Mouse (Mus musculus): ENCODE data around the gene Naaladl1.

The Naaladl1 gene

GRCm38 (mm10) chr19:6105586-6105985, at the start of gene Naaladl1:
TSS of gene Naaladl1 (plus strand) at chr19:6105782.
- DNase-seq (ENCODE audit: low spot score) = no peak

DNA sequence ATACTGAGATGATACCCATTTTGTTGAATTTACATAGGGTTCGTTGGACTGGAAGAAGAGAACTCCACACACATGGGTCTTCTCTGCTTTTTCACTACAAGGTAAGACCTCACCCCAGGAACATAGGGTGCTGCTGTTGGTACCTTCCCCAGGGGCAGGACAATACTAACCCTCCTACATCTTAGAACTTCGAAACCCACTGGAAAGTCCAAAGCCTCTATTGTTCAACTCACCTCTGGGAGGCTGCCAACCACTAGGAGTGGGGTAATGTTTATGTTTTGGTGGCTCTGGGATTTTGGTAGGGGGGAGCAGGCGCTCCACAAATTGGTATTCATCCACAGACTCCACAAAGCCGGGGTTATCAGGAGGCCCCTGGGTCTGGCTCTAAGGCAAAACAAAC, 48.9 kb upstream of the Naaladl1 start:
- DNase-seq (ENCODE audit: low spot score) = no peak

GRCm38 (mm10) chr19:6057313-6058096, 48.1 kb upstream of the Naaladl1 start, which contains the start of the genes Mrpl49 and Fau:
TSS of gene Mrpl49 (minus strand) at chr19:6057785.
TSS of gene Fau (plus strand) at chr19:6057844.
- DNase-seq (ENCODE audit: low spot score) = peak; percentile 96

GRCm38 (mm10) chr19:6058513-6058912, 47.1 kb upstream of the Naaladl1 start:
- DNase-seq (ENCODE audit: low spot score) = no peak

- no peak for DNase-seq (ENCODE audit: low spot score)
Measured at GRCm38 (mm10) chr19:6058966-6059365, 46.6 kb upstream of the Naaladl1 start.

- no peak for DNase-seq (ENCODE audit: low spot score)
Measured at GRCm38 (mm10) chr19:6061021-6061533, 44.5 kb upstream of the Naaladl1 start, which contains the start of gene Znhit2. TSS of gene Znhit2 (plus strand) at chr19:6061192.

DNA sequence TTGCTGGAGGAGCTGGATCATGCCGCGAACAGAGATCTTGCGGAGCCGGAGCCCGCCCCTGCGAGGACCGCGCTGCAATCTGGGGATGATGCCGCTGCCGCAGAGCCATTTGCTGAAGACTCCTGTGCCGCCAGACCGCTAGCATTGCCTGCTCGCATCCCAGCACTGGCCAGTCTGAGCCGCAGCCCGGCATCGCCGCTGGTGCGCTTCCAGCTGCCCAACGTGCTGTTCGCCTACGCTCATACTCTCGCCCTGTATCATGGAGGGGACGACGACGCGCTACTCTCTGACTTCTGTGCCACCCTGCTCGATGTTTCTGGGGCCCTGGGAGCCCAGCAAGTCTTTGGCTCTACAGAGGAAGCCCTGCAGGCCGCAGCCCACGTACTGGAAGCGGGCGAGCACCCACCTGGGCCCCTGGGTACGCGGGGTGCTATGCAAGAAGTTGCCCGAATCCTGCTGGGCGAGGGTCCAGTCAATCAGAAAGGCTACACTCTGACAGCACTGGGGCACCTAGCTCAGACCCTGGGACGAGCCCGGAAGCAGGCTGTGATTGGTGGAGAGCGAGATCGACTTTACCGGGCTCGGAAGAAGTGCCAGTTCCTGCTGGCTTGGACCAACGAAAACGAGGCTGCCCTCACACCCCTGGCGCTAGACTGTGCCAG, 43.8 kb upstream of the Naaladl1 start:
- DNase-seq (ENCODE audit: low spot score) = no peak

DNA sequence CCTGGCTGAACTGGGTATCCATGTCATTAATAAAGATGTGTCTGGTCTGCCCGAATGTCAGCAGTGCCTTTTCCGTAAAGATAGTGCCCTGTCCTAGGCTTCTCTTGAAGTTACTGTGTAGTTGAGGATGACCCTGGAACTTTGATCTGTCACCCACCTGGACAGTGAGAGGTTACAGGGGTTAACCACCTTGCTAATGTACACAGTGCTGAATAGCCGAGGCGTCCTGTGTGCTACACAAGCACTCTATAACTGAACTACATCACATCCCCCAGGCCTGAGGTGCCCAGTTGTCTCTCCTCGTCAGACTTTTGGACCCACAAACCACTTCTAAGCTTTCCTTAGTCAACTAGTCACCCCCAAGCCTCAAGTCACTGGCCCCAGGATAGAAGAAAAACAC, 43.2 kb upstream of the Naaladl1 start:
- DNase-seq (ENCODE audit: low spot score) = no peak

DNA sequence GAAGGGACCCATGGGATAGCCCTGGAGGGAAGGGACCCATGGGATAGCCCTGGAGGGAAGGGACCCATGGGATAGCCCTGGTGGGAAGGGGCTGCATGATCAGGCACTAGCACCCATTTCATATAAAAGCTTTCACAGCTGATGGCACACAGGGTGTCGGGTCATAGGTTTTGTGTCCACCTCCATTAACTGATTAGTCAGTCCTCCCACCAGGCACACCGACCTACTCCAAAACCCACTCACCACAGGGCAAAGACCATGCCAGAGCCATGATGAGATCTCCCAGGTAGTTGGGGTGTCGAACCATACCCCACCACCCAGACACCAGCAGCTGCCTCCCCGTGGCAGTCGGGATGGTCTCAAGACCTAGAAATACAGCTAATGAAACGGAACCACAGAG, 42.5 kb upstream of the Naaladl1 start:
- DNase-seq (ENCODE audit: low spot score) = no peak

DNA sequence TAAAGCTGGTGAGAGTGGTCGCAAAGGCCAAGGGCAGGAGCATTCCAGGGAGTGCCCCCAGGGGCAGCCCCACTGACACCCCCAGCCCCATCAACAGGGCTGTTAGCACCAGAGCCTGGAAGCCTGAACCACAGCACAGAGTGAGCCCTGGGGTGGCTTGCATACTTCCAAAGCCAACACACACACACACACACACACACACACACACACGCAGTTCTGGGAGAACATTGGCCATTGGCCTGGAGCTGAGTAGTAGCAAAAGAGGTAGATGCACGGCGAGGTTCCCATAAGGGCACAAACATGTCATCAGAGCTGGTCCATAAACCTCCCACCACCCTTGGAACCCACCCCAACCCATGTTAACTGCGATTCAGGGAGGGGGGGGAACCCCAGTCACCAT, 39.0 kb upstream of the Naaladl1 start:
- DNase-seq (ENCODE audit: low spot score) = no peak

- DNase-seq (ENCODE audit: low spot score) = no peak
Measured at GRCm38 (mm10) chr19:6067011-6067723, 38.4 kb upstream of the Naaladl1 start.

DNA sequence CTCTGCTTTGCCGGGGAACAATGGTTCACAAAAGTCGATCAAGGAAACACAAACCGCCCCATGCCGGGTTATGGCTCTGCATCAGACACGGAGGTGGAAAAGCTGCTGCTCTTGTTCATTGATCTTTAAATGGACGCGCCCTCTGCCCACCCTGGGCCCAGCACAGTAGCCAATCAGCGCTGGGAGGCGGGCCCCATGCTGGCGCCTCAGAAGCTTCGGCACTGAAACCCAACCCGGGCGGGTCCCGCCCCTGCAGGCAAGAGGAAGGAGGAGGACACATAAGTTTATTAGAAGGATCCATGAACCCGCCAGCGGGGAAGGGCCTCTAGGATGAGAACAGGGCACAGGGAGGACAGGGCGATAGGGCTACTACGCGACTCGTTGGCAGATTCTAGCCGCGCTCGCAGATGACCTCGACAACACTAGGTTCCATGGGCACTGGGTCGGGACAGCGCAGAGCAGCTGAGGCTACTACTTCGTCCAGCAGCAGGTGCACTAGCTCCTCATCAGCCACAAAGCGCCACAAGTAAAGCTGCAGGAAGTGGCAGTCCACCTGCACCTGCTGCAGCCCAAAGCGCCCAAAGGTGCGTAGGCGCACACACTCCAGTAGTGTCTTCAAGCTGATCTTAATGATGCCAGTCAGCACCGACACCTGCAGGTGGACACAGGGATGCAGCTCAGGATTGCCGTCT, 37.7 kb upstream of the Naaladl1 start, which contains the start of gene Tm7sf2:
Gene Tm7sf2, minus strand, starts transcription at position 650 of the 692 bp plus-strand sequence.
- peak; percentile 75 for DNase-seq (ENCODE audit: low spot score)

DNA sequence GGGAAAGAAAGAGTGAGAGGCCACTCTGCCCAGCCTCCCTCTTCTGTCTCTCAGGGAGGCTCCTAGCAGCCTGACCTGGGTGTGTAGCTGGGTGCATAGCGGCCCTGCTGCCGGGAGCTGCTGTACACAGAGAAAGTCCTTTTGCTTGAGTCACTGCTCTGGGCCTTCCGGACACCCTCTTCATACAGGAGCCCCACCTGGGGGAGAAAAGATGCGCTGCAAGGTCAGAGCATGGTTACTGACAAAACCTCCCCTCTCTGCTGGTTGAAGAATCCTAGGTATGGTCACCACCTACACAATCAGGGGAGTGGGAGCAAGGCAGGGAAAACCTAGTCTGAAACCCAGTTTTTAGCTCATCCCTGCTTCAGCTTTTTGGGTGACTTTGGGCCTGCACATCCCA, 36.6 kb upstream of the Naaladl1 start:
- no peak for DNase-seq (ENCODE audit: low spot score)

DNA sequence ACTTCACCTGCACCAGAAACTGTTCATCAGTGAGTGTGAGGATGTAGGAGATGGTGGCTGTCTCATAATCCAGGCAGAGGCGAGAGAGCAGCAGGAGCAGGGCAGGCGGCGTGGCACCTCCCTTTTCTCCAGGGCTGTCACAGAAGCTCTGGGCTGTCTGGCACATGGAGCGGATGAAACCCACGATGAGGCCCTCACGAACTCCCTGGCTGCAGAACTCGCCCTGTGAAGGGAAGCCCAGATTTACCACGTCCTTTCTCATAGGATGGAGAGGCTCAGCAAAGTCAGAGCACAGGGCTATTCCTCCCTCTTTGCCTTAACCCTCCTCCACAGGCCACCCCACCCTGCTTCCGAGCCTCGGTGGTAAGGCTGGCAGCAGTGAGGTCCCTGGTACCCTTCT, 35.7 kb upstream of the Naaladl1 start:
- no peak for DNase-seq (ENCODE audit: low spot score)

- no peak for DNase-seq (ENCODE audit: low spot score)
Measured at GRCm38 (mm10) chr19:6070571-6071250, 34.9 kb upstream of the Naaladl1 start.

DNA sequence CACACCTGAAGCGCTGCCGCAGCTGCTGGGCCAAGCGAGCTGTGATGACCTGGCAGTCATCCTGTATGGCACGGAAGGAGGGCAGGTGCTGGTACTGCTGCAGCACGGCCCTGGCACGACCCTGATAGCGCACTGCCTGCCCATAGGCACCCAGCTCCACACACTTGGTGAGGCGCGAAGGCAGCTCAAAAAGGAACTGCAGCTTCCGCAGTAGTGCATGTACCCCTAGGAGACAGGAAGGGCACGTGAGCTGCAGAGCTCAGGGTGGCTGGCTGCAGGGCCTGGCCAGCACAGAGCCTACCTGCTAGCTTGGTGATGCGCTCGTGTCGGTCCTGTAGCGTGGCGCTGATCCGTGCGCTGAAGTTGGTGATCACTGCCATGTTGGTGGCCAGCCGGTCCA, 34.3 kb upstream of the Naaladl1 start:
- no peak for DNase-seq (ENCODE audit: low spot score)

DNA sequence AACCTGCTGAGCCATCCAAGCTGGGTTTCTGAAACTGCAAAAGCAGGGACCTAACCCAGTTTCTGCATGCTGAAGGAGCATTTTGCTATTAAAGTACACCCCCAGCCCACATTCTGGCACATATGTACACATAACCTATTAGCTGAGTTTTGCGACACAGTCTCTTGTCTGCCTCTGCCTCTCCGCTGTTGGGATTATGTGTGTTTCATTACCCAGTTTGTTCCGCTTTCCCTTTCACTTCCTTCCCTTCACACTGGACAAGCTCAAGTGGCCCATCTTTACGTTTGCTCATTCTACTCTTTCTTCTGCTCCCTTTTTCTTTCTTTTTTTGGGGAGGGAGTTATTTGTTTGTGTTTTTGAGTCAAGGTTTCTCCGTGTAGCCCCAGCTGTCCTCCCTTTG, 31.7 kb upstream of the Naaladl1 start:
- no peak for DNase-seq (ENCODE audit: low spot score)

DNA sequence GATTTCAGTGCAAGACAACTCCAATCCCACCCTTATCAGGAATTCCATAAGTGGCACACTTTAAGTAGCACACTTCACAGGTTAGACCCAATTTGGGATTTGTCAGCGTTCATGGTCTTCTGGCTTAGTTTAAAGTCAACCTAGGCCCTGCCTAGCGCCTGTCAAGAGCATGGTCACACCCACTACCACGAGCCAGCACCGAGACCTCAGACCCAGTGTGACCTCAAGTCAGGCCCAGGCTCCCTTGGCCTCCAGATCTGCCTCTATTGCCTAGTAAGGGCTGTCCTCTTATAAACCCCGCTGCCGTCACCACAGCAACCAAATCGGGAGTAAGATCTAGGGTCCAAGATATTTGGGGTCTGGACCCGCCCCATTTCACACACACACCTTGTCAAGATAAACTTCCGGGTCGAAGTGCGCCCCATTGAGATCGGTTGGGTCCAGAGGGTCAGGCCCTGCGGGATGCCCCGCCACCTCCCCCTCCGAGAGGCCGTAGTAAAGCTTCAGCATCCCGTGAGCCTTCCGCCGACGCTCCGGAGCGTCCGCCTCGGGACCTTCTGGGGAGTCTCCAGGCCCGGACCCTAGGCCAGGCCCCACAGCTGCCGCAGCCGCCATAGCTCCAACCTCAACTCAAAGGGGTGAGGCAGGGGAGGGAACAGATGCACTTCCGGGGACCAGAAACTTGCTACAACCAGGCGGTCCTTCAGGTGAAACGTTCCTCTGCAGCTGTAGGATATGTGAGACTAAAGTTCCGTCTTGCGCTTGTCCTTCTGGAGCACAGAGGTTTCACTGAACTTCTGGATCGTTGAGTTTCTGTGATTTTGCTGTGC, 28.8 kb upstream of the Naaladl1 start, which contains the start of gene Vps51:
Gene Vps51, minus strand, starts transcription at position 668 of the 830 bp plus-strand sequence.
- DNase-seq (ENCODE audit: low spot score) = peak; percentile 56

- DNase-seq (ENCODE audit: low spot score) = no peak
Measured at GRCm38 (mm10) chr19:6079983-6080480, 25.6 kb upstream of the Naaladl1 start, which contains the start of gene Tmem262. TSS of gene Tmem262 (plus strand) at chr19:6080033.

GRCm38 (mm10) chr19:6082156-6082555, 23.4 kb upstream of the Naaladl1 start, which contains the start of gene Gm28374:
TSS of gene Gm28374 (minus strand) at chr19:6082256.
- no peak for DNase-seq (ENCODE audit: low spot score)
